Mouse (Mus musculus) heart, adult 2 months (tissue): ENCODE results near the gene Chrdl1.

Source experiments
- CTCF ChIP-seq: fragments of 200-600 bp; IDR thresholded peaks from 2 replicates; pipeline ENCODE4 v1.8.1; 2022; ENCODE audit warnings: antibody characterized with exemption, mild to moderate bottlenecking, moderate library complexity
- POLR2A ChIP-seq: fragments of 200-500 bp; IDR thresholded peaks from 2 replicates; pipeline ENCODE4 v1.6.1; 2011; ENCODE audit warnings: mild to moderate bottlenecking, low read depth, low read length, control low read depth; ENCODE audit not compliant: insufficient read depth

DNA sequence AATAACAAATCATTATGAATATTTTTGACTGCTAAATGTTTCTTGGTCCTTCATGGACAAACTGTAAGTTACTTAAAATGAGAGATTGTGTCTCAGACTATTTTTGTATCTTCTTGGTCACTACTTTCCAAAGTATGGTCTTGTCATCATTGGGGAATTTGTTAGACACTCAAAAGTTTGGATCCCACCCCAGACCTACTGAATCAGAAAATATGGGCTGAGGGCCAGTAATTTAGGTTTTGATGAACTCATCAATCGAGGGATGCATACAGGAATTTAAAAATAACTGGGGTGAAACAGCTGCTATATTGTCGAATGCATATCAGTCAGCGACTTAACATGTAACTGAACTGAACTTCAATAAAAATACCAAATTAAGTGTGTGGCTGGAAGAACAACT, 80.9 kb downstream of the Chrdl1 start:
- no peak for TF ChIP-seq CTCF
- TF ChIP-seq POLR2A = no peak
